Mouse (Mus musculus) spleen, postnatal 36 days (tissue): ENCODE measurements around the gene Acy3.
"Not testable (repeated sequence)": the region's sequence is repeated elsewhere in the genome, so short reads cannot be mapped to it uniquely, and the experiment has no call there.

Experiments
- DNase-seq, 2 experiments: peaks; one replicate each; pipeline ENCODE4 v3.0.0; 2022; ENCODE audit warnings: low spot score in 2 of 2, mixed read lengths in 1 of 2

The Acy3 gene

DNA sequence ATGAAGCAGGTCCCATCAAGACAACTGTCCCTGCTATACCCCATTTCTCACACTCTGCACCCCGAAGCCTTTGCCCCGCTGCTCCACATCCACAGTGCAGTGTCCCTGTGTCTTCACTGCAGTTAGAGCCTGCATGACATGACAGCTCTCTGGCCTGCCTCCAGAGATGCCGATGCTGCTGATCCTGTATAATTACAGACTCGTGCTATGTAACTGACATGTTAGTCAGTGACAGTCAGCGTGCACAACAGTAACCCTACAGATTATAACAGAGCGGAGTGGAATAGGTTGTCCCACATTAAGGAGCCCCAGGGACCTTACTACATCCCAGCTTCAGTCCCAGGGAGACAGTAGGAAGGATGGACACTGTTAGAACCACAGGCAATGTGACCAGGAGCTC lies 11.8 kb upstream of the Acy3 start:
- DNase-seq: not testable (repeated sequence)

GRCm38 (mm10) chr19:3975866-3976265 lies 10.5 kb upstream of the Acy3 start:
- no peak for DNase-seq

GRCm38 (mm10) chr19:3980309-3980708 lies 6.1 kb upstream of the Acy3 start:
- peak; percentile 72 to 82 for DNase-seq

GRCm38 (mm10) chr19:3980917-3981316 lies 5.5 kb upstream of the Acy3 start:
- DNase-seq: no peak

- DNase-seq: no peak
Measured at GRCm38 (mm10) chr19:3983527-3984200, 2.7 kb upstream of the Acy3 start.

DNA sequence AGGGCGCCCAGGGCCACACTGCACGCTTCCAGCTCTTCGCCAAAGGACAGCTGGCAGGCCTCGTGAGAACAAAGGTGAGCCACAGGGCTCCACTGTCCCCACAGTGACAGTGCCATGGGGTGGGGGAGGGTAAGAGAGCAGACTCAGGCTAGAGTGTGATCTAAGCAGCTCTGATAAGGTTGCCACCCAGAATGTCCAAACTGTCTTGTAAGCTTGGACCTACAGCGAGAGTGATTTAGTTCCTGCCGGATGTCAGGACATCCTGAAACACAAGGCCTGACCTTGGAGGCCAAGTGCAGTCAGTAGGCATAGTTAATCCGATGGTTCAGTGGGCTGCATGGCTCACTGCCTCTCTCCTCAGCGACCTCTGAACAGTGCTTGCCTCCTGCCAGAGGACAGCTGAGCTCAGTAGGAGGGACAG lies 1.1 kb upstream of the Acy3 start:
- DNase-seq: no peak

GRCm38 (mm10) chr19:3988066-3988465 lies 1.7 kb downstream of the Acy3 start:
- no peak for DNase-seq

- DNase-seq: no peak
Measured at GRCm38 (mm10) chr19:3988750-3989149, 2.4 kb downstream of the Acy3 start.

- DNase-seq: no peak
Measured at GRCm38 (mm10) chr19:3990804-3991203, 4.4 kb downstream of the Acy3 start.

DNA sequence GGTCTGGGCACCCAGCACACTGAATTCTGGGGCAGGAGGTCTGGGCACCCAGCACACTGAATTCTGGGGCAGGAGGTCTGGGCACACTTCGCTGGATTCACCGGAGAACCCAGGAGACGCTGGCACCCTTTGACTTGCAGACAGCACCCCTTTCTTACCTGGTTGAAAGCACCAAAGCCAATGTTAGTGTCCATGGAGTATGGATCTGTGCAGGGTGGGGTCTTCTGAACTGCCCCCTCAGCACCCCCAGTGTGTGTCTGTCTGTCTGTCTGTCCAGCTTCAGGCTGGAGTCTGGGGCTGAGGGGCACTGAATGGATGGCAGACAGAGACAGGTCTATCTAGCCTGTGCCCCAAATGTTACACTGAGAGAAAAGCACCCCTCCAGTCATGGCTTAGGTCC lies 5.2 kb downstream of the Acy3 start:
- no peak for DNase-seq

DNA sequence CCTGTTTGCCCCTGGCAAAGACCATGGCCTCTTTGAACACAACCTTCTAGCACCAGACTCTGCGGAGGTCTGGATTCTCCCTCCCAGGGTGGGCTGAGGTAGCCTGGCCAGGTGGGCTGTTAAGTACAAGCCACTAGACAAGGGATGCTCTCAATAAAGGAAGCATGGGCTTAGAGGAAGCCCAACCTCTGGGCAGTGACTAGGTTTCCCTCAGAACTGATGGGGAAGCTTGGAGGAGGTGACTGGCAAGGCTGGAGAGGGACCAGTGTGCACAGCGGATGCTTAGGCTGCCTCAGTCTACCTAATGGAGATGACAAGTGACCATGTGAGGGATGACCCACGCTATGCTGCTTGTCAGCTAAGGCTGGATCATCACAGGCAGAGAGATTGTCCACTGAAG lies 5.6 kb downstream of the Acy3 start:
- DNase-seq: no peak

GRCm38 (mm10) chr19:3992416-3992815 lies 6.0 kb downstream of the Acy3 start, which contains the start of gene Tbx10:
Gene Tbx10 (plus strand): TSS chr19:3992752.
- no peak for DNase-seq

- no peak for DNase-seq
Measured at GRCm38 (mm10) chr19:3994932-3995331, 8.6 kb downstream of the Acy3 start.

DNA sequence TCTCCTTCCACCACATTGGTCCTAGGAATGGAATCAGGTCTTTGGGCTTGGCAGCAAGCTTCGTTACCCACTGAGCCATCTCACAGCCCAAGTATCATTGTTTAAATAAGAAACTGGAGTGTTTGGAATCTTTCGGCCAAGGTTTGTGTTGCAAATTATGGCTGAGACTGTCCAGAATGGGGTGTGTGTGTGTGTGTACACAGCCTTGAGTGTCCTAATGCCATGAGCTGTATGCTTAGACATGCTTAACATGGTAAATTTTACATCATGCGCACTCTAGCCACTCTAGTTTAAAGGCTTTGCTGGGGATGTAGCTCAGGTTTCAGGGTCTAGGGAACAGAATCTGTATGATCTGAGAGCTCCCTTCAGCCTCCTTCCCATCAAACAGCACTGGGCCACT lies 9.1 kb downstream of the Acy3 start:
- DNase-seq: no peak

GRCm38 (mm10) chr19:3996106-3996505 lies 9.7 kb downstream of the Acy3 start:
- no peak for DNase-seq

DNA sequence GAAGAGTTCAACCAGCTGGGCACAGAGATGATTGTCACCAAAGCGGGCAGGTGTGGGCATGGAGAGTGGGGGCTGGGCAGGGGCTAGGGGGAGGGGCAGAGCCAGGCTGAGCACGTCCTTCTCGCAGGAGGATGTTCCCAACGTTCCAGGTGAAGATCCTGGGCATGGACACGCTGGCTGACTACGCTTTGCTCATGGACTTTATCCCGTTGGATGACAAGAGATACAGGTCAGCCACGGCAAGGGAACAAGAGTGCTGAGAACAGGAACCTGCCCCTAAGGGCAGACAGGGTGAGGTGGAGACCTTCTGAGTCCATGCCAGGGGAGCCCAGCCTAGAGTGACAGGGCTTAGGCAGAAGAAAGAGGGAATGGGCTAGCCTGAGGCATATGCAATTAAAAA lies 10.4 kb downstream of the Acy3 start:
- DNase-seq: no peak

DNA sequence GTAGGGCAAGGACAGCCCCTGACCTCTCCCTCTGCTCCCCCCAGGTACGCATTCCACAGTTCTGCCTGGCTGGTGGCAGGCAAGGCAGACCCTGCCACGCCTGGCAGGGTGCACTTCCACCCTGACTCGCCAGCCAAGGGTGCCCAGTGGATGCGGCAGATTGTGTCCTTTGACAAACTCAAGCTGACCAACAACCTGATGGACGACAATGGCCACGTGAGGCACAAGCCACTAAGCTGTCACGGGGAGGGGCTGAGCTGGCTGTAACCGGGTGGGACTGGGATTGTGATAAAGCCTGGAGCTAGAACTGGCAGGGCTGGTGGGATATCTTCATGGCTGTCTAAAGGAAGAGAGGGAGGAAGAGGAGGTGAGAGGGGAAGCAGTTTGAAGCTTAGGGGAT lies 10.9 kb downstream of the Acy3 start:
- DNase-seq: no peak

DNA sequence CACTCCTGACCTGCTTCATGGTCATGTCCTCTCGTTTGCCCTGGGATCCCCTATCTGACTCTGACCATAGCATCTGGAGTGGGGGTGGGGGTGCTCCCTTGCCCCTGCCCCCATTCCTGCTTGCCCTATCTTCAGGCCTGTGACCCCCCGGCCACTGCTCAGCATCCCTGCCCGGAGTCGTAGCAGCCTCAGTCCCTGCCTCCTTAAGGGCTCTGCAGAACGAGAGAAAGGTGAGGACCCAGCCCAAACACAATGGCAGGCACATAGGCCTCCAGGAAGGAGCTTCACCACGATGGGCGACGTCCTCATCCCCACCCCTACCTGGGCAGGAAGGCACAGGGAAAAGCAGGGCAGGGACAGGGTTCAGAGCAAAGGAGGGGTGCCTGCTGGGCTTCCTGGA lies 12.0 kb downstream of the Acy3 start:
- no peak for DNase-seq

GRCm38 (mm10) chr19:3999121-3999730 lies 12.9 kb downstream of the Acy3 start:
- no peak for DNase-seq

DNA sequence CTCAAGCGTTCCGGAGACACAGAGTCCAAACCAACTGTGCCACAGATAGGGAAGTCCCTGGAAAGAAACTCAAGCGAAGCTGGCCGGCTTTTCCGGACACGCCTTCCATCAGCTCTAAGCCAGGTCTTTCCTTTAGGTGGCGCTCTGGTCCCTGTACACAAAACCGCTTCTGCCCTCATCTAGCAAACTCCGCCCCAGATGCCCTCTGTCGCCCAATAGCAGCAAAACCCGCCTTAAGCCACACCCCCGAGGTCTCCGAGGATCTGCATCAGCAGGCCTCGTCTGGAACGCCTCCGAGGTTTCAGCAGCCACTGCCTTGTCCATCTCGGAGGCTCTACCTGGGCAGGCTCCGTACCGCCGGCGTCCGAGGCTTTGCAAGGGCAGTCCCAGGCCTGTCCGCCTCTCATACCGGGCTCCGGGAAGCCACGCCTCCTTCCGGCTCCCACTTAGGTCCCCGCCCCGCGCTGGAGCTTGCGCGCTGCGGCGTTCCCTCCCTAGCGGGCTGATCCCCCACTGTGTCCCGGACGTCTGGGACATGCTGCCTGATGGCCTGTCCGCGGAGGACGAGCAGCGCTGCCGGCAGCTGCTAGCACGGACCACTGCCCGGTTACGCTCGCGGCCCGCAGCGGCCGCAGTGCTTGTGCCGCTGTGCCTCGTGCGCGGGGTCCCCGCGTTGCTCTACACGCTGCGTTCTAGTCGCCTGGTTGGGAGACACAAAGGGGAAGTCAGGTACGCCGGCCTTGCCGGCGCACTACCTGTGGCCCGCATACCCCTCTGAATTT lies 13.9 kb downstream of the Acy3 start, which contains the start of the genes Nudt8 and Gm49405:
Gene Nudt8 (plus strand): TSS at position 462 of the 782 bp plus-strand sequence.
Gene Gm49405 (plus strand): TSS at position 508 of the 782 bp plus-strand sequence.
- DNase-seq: peak; percentile 95 to 96

GRCm38 (mm10) chr19:4000949-4001525 lies 14.7 kb downstream of the Acy3 start:
- DNase-seq: no peak

DNA sequence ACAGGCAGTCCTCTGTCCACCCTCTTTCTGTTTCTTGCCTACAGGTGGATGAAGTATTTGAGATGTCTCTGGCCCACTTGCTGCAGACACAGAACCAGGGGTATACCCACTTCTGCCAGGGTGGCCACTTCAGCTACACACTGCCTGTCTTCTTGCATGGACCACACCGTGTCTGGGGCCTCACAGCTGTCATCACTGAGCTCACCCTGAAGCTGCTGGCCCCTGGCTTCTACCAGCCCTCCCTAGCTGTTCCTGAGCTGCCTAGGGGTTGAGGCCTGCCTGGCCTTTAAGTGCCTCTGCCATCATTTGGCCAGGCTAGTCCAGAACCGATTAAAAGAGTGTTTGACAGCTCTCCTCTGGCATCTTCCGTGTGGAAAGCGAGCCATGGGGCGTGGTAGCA lies 15.4 kb downstream of the Acy3 start:
- DNase-seq: no peak
